Mouse (Mus musculus): ENCODE results near the gene Nt5m. TPM values are rescaled to one million over a fixed set of nuclear protein-coding genes. Genes with fewer than 3 reads are reported as not detected.

Gene Nt5m
- total RNA-seq (2021) (10 to 100 TPM; 23.7 to 25.4 TPM), polyA plus RNA-seq (2012; rRNA removed) (35.9 and 47.1 TPM in 2 replicates)
- long read RNA-seq, transcript Nt5m-201 (5 exons, 1,306 nt) = major isoform, 17 of 26 reads
- long read RNA-seq, partial matches to known transcripts = 1 of 26 reads
- long read RNA-seq, other reads (novel, unspliced or antisense) = 3 of 26 reads

- peak within 1 kb of the TSS; percentile 92 for H3K9ac ChIP-seq (ENCODE audit: low read depth, low read length)
- peak; percentile 95 for DNase-seq
- no peaks in the 10 kb centered on the region for H3K27me3 ChIP-seq (ENCODE audit: control insufficient read depth, insufficient read depth, low read length)
- peaks cover 12% of the 10 kb centered on the region for H3K36me3 ChIP-seq (ENCODE audit: control insufficient read depth, insufficient read depth, low read length)
- peaks cover 3% of the 10 kb centered on the region; the same call in 1 of the 2 replicates for H3K79me2 ChIP-seq (replicated peaks; ENCODE audit: control insufficient read depth, insufficient read depth, low read length)
- peaks cover 4% of the 10 kb centered on the region for H3K4me1 ChIP-seq (ENCODE audit: control insufficient read depth, insufficient read depth, low read length)
- peak within 1 kb of the TSS; percentile 96 for H3K4me3 ChIP-seq
- peak within 1 kb of the TSS; percentile 98 for H3K27ac ChIP-seq
- intact Hi-C loops (cut with DNase I) = no loop called here
- TF ChIP-seq CTCF (IDR thresholded peaks at IDR 0.05) = no peak
- no peak for TF ChIP-seq EP300 (IDR thresholded peaks at IDR 0.05; ENCODE audit: insufficient read depth, low read depth, low read length)
- TF ChIP-seq POLR2A (IDR thresholded peaks at IDR 0.05; ENCODE audit: insufficient read depth, low read depth, low read length) = no peak
- 1% methylated on average over 24 of the region's 24 CpGs for WGBS
Measured at GRCm38 (mm10) chr11:59839008-59839458, at the start of gene Nt5m. Gene Nt5m, plus strand, starts transcription at chr11:59839447.

DNA sequence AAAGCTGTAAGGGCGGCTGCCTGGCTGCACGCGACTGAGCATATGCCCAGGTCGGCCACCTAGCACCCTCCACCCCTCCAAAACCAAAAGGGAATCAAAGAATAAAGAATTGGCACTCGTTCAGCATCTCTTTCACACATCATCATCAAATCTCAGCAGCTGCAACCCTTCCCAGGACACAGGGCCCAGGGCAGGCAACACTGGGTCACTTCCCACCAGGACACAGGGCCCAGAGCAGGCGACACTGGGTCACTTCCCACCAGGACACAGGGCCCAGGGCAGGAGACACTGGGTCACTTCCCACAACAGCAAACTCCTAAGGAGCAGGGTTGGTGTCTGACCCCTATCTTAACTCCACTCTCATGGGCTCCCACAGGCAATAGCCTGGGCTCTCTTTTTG, 45.9 kb upstream of the Nt5m start:
- H3K27ac ChIP-seq = no peak overlapping the region
- H3K4me1 ChIP-seq (ENCODE audit: control insufficient read depth, insufficient read depth, low read length) = no peaks in the 10 kb centered on the region
- no peaks in the 10 kb centered on the region for H3K27me3 ChIP-seq (ENCODE audit: control insufficient read depth, insufficient read depth, low read length)
- DNase-seq = no peak
- H3K79me2 ChIP-seq (replicated peaks; ENCODE audit: control insufficient read depth, insufficient read depth, low read length) = no peaks in the 10 kb centered on the region
- H3K4me3 ChIP-seq = no peak overlapping the region
- WGBS = 83% methylated on average over 6 of the region's 6 CpGs
- no peak overlapping the region for H3K9ac ChIP-seq (ENCODE audit: low read depth, low read length)
- no peak for TF ChIP-seq CTCF (IDR thresholded peaks at IDR 0.05)
- TF ChIP-seq POLR2A (IDR thresholded peaks at IDR 0.05; ENCODE audit: insufficient read depth, low read depth, low read length) = no peak
- no peak for TF ChIP-seq EP300 (IDR thresholded peaks at IDR 0.05; ENCODE audit: insufficient read depth, low read depth, low read length)
- intact Hi-C loops (cut with DNase I) = no loop called here
- H3K36me3 ChIP-seq (ENCODE audit: control insufficient read depth, insufficient read depth, low read length) = no peaks in the 10 kb centered on the region

GRCm38 (mm10) chr11:59800412-59800811, 38.8 kb upstream of the Nt5m start:
- WGBS = 97% methylated on average over 10 of the region's 10 CpGs
- no peak for DNase-seq
- H3K27ac ChIP-seq = no peak overlapping the region
- no peak overlapping the region for H3K9ac ChIP-seq (ENCODE audit: low read depth, low read length)
- intact Hi-C loops (cut with DNase I) = no loop called here
- TF ChIP-seq CTCF (IDR thresholded peaks at IDR 0.05) = no peak
- TF ChIP-seq POLR2A (IDR thresholded peaks at IDR 0.05; ENCODE audit: insufficient read depth, low read depth, low read length) = no peak
- TF ChIP-seq EP300 (IDR thresholded peaks at IDR 0.05; ENCODE audit: insufficient read depth, low read depth, low read length) = no peak
- no peaks in the 10 kb centered on the region for H3K4me1 ChIP-seq (ENCODE audit: control insufficient read depth, insufficient read depth, low read length)
- no peaks in the 10 kb centered on the region for H3K27me3 ChIP-seq (ENCODE audit: control insufficient read depth, insufficient read depth, low read length)
- H3K4me3 ChIP-seq = no peak overlapping the region
- no peaks in the 10 kb centered on the region; the same call in 1 of the 2 replicates for H3K79me2 ChIP-seq (replicated peaks; ENCODE audit: control insufficient read depth, insufficient read depth, low read length)
- 0 out of 2 replicates have a peak, but pooled peaks cover 2% of the 10 kb centered on the region for H3K36me3 ChIP-seq (ENCODE audit: control insufficient read depth, insufficient read depth, low read length)

DNA sequence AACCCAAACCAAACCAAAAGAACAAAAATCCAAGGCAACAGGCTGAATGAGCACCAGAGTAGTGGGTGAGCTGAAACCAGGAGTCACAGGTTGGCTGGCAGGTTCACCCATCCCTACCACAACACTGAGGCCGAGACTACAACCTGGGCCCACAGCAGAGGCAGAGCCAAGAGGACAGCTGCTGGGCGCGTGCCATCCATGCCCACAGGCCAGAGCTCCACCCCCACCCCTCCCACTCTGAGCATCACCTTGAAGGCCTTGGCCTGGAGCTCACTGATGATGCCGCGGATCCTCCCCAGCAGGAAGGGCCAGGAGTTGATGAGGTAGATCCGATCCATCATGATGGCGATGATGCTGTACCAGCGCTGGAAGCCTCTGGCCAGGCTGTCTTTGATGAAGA, 37.4 kb upstream of the Nt5m start:
- Histone ChIP-seq H3K27ac (no peak overlapping the region), H3K4me3 (no peak overlapping the region), H3K9ac (ENCODE audit: low read depth, low read length) (no peak overlapping the region), H3K79me2 (replicated peaks; ENCODE audit: control insufficient read depth, insufficient read depth, low read length) (peaks cover 3% of the 10 kb centered on the region), H3K27me3 (ENCODE audit: control insufficient read depth, insufficient read depth, low read length) (no peaks in the 10 kb centered on the region), H3K36me3 (ENCODE audit: control insufficient read depth, insufficient read depth, low read length) (peaks cover 5% of the 10 kb centered on the region), H3K4me1 (ENCODE audit: control insufficient read depth, insufficient read depth, low read length) (0 out of 2 replicates have a peak, but pooled peaks cover 1% of the 10 kb centered on the region)
- 81% methylated on average over 8 of the region's 8 CpGs for WGBS
- TF ChIP-seq POLR2A (IDR thresholded peaks at IDR 0.05; ENCODE audit: insufficient read depth, low read depth, low read length) (no peak), CTCF (IDR thresholded peaks at IDR 0.05) (no peak), EP300 (IDR thresholded peaks at IDR 0.05; ENCODE audit: insufficient read depth, low read depth, low read length) (no peak)
- no peak for DNase-seq
- intact Hi-C loops (cut with DNase I) = no loop called here

DNA sequence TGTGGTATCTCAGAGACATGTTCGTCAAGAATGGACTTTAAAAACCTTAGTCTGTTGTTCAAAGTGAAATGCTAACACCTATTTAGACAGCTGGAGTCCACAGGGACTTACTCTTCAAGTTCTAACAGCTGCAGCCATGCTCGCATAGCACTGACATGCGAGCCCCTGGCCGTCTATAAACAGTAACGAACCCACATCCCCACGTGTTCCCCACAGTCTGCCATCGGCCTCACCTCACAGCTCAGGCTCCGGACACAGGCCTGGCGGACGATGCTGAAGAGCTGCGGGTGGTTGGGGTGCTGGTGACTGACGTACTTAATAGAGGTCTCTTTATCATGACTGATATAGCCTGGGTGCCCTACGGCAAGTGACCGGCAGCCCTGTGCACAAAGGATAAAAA, 35.7 kb upstream of the Nt5m start:
- H3K36me3 ChIP-seq (ENCODE audit: control insufficient read depth, insufficient read depth, low read length) = peaks cover 11% of the 10 kb centered on the region
- WGBS = 81% methylated on average over 14 of the region's 14 CpGs
- H3K4me1 ChIP-seq (ENCODE audit: control insufficient read depth, insufficient read depth, low read length) = peaks cover 7% of the 10 kb centered on the region
- no peaks in the 10 kb centered on the region for H3K27me3 ChIP-seq (ENCODE audit: control insufficient read depth, insufficient read depth, low read length)
- peaks cover 8% of the 10 kb centered on the region for H3K79me2 ChIP-seq (replicated peaks; ENCODE audit: control insufficient read depth, insufficient read depth, low read length)
- H3K4me3 ChIP-seq = no peak overlapping the region
- DNase-seq = no peak
- H3K9ac ChIP-seq (ENCODE audit: low read depth, low read length) = no peak overlapping the region
- no peak overlapping the region for H3K27ac ChIP-seq
- no peak for TF ChIP-seq CTCF (IDR thresholded peaks at IDR 0.05)
- no peak for TF ChIP-seq EP300 (IDR thresholded peaks at IDR 0.05; ENCODE audit: insufficient read depth, low read depth, low read length)
- TF ChIP-seq POLR2A (IDR thresholded peaks at IDR 0.05; ENCODE audit: insufficient read depth, low read depth, low read length) = no peak
- intact Hi-C loops (cut with DNase I) = no loop called here

- WGBS = 88% methylated on average over 22 of the region's 22 CpGs
- peak in 1 of 2 experiments; percentile 44 for DNase-seq
Measured at GRCm38 (mm10) chr11:59804409-59805110, 34.7 kb upstream of the Nt5m start.

More at GRCm38 (mm10) chr11:59804409-59805110, 34.7 kb upstream of the Nt5m start:
- Histone ChIP-seq H3K27ac (no peak overlapping the region), H3K4me1 (ENCODE audit: control insufficient read depth, insufficient read depth, low read length) (peaks cover 10% of the 10 kb centered on the region), H3K36me3 (ENCODE audit: control insufficient read depth, insufficient read depth, low read length) (peaks cover 12% of the 10 kb centered on the region), H3K79me2 (replicated peaks; ENCODE audit: control insufficient read depth, insufficient read depth, low read length) (peaks cover 8% of the 10 kb centered on the region), H3K4me3 (no peak overlapping the region), H3K9ac (ENCODE audit: low read depth, low read length) (no peak overlapping the region), H3K27me3 (ENCODE audit: control insufficient read depth, insufficient read depth, low read length) (no peaks in the 10 kb centered on the region)
- TF ChIP-seq POLR2A (IDR thresholded peaks at IDR 0.05; ENCODE audit: insufficient read depth, low read depth, low read length) = no peak
- peak; percentile 38 for TF ChIP-seq CTCF (IDR thresholded peaks at IDR 0.05)
- intact Hi-C loops (cut with DNase I) = no loop called here
